Mouse (Mus musculus): ENCODE data around the gene Ptchd3. TPM values are rescaled to one million over a fixed set of nuclear protein-coding genes. Genes with fewer than 3 reads are reported as not detected.

Gene Ptchd3
- polyA plus RNA-seq, 1 experiment from 2014 or later, result not detected

- no peaks in the 10 kb centered on the region for H3K27me3 ChIP-seq
- ChIA-PET CTCF (interaction anchor here (2.2 kb wide), 1 partner anchor 10 kb away, joined by 6 read pairs; no protein-coding TSS in a partner anchor), POLR2A (no interaction called here)
- in situ Hi-C loops (cut with MboI; ENCODE audit: low pct_unique_long_range_greater_than_20kb), result no loop called here
- DNase-seq (ENCODE audit: low read depth, low spot score), result no peak
- no peak for TF ChIP-seq CTCF (IDR thresholded peaks at IDR 0.05)
- no peak for ATAC-seq
These were observed 31.5 kb upstream of the Ptchd3 start for GRCm38 (mm10) chr11:121798591-121798990.

- ATAC-seq (no peak), DNase-seq (ENCODE audit: low read depth, low spot score) (no peak)
- no peaks in the 10 kb centered on the region for H3K27me3 ChIP-seq
- in situ Hi-C loops (cut with MboI; ENCODE audit: low pct_unique_long_range_greater_than_20kb), result no loop called here
- ChIA-PET CTCF (interaction anchor here (1.0 to 2.2 kb wide), 2 partner anchors 9 kb away, joined by 3 to 6 read pairs; no protein-coding TSS in a partner anchor), POLR2A (no interaction called here)
- no peak for TF ChIP-seq CTCF (IDR thresholded peaks at IDR 0.05)
These were observed 30.2 kb upstream of the Ptchd3 start for GRCm38 (mm10) chr11:121799746-121800299.

- TF ChIP-seq CTCF (IDR thresholded peaks at IDR 0.05), result no peak
- CTCF ChIA-PET, result no interaction called here
- POLR2A ChIA-PET, result no interaction called here
- in situ Hi-C loops (cut with MboI; ENCODE audit: low pct_unique_long_range_greater_than_20kb), result no loop called here
- no peaks in the 10 kb centered on the region for H3K27me3 ChIP-seq
- ATAC-seq, result no peak
- no peak for DNase-seq (ENCODE audit: low read depth, low spot score)
These were observed 27.3 kb upstream of the Ptchd3 start for GRCm38 (mm10) chr11:121802743-121803142.

GRCm38 (mm10) chr11:121804258-121805027 is 25.6 kb upstream of the Ptchd3 start:
- H3K27me3 ChIP-seq, result no peaks in the 10 kb centered on the region
- ATAC-seq (no peak), DNase-seq (ENCODE audit: low read depth, low spot score) (no peak)
- in situ Hi-C loops (cut with MboI; ENCODE audit: low pct_unique_long_range_greater_than_20kb), result loop anchor here (5.0 kb wide), 2 partner anchors 172 to 327 kb away; no protein-coding TSS in a partner anchor
- TF ChIP-seq CTCF (IDR thresholded peaks at IDR 0.05), result no peak
- CTCF ChIA-PET, result interaction anchor here (1.5 kb wide), 1 partner anchor 66 kb away, joined by 5 read pairs; no protein-coding TSS in a partner anchor
- POLR2A ChIA-PET, result interaction anchor here (0.9 kb wide), 1 partner anchor 10 kb away, joined by 3 read pairs; no protein-coding TSS in a partner anchor

- POLR2A ChIA-PET, result interaction anchor here (0.6 kb wide), 1 partner anchor 105 kb away, joined by 3 read pairs; no protein-coding TSS in a partner anchor
- in situ Hi-C loops (cut with MboI; ENCODE audit: low pct_unique_long_range_greater_than_20kb), result loop anchor here (5.0 kb wide), 2 partner anchors 176 to 331 kb away; no protein-coding TSS in a partner anchor
- peak; percentile 66 for ATAC-seq
- TF ChIP-seq CTCF (IDR thresholded peaks at IDR 0.05), result peak; percentile 94
- DNase-seq (ENCODE audit: low read depth, low spot score), result no peak
- H3K27me3 ChIP-seq, result no peaks in the 10 kb centered on the region
- CTCF ChIA-PET, result interaction anchor here (0.7 to 2.9 kb wide), 15 partner anchors 9 to 333 kb away, joined by 3 to 9 read pairs (median 4); partner anchors contain the start of genes B3gntl1 and Metrnl
These were observed 21.7 kb upstream of the Ptchd3 start for GRCm38 (mm10) chr11:121808204-121808852.

GRCm38 (mm10) chr11:121808866-121809265 is 21.2 kb upstream of the Ptchd3 start:
- ChIA-PET CTCF (interaction anchor here (0.7 to 2.9 kb wide), 13 partner anchors 9 to 333 kb away, joined by 3 to 9 read pairs (median 5); partner anchors contain the start of genes B3gntl1 and Metrnl), POLR2A (interaction anchor here (0.6 kb wide), 1 partner anchor 105 kb away, joined by 3 read pairs; no protein-coding TSS in a partner anchor)
- in situ Hi-C loops (cut with MboI; ENCODE audit: low pct_unique_long_range_greater_than_20kb), result loop anchor here (5.0 kb wide), 2 partner anchors 177 to 332 kb away; no protein-coding TSS in a partner anchor
- TF ChIP-seq CTCF (IDR thresholded peaks at IDR 0.05), result no peak
- DNase-seq (ENCODE audit: low read depth, low spot score) (no peak), ATAC-seq (peak; percentile 60)
- no peaks in the 10 kb centered on the region for H3K27me3 ChIP-seq

GRCm38 (mm10) chr11:121845923-121846322 is 15.9 kb downstream of the Ptchd3 start:
- ATAC-seq (no peak), DNase-seq (ENCODE audit: low read depth, low spot score) (no peak)
- in situ Hi-C loops (cut with MboI; ENCODE audit: low pct_unique_long_range_greater_than_20kb), result no loop called here
- ChIA-PET CTCF (interaction anchor here (0.8 kb wide), 1 partner anchor 9 kb away, joined by 5 read pairs; no protein-coding TSS in a partner anchor), POLR2A (no interaction called here)
- H3K27me3 ChIP-seq, result peaks cover 10% of the 10 kb centered on the region
- TF ChIP-seq CTCF (IDR thresholded peaks at IDR 0.05), result peak; percentile 62

- TF ChIP-seq CTCF (IDR thresholded peaks at IDR 0.05), result no peak
- H3K27me3 ChIP-seq, result no peaks in the 10 kb centered on the region
- CTCF ChIA-PET, result no interaction called here
- POLR2A ChIA-PET, result no interaction called here
- DNase-seq (ENCODE audit: low read depth, low spot score) (no peak), ATAC-seq (peak; percentile 58)
- in situ Hi-C loops (cut with MboI; ENCODE audit: low pct_unique_long_range_greater_than_20kb), result no loop called here
These were observed 17.8 kb downstream of the Ptchd3 start for GRCm38 (mm10) chr11:121847790-121848299.

Other genes with a start within 250 kb of the Ptchd3 start
- 9.4 TPM for gene B3gntl1, start 157.1 kb upstream of the Ptchd3 start, polyA plus RNA-seq (2021)
- gene Metrnl, start 128.7 kb upstream of the Ptchd3 start, polyA plus RNA-seq (2021), result 89.5 TPM

All from Patski (cell line).